Mouse (Mus musculus): ENCODE data around the gene Gbx1.

Gbx1 gene

DNA sequence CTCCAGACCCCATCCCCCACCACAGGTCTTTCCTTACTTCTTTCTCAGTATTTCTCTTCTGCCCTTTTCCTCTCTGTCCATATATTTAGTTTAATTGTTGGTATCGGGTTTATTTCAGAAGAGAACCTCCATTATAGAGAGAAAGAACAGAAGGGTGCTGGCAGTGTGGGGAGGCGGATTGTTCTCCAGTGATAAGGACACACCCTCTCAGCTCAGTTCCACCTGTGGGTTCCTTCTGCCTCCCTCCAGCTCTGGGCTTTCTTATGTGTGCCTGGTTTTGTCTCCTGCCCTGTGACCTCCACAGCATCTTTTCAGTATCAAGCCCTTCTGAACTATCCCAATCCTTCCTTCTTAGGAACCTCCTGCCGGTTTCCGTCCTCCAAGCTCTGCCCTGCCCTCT lies 2.5 kb downstream of the Gbx1 start:
- DNase-seq, result no peak

DNA sequence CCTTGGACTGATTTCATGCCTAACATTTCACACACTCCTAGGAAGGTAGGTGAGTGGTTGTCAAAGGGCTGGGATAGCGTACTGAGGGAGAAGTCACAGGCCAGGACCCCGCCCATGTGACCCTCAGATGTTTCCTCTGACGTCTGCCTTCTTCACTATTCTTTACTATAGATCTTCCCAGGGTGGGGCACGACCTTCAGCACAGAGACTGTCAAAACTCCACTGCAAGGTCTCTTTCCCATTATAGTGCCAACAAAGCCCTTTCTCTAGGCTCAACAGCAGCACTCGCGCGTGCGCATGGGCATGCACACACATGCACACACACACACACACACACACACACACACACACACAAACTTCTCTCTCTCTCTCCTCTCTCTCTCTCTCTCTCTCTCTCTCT lies 3.2 kb downstream of the Gbx1 start:
- no peak for DNase-seq

DNA sequence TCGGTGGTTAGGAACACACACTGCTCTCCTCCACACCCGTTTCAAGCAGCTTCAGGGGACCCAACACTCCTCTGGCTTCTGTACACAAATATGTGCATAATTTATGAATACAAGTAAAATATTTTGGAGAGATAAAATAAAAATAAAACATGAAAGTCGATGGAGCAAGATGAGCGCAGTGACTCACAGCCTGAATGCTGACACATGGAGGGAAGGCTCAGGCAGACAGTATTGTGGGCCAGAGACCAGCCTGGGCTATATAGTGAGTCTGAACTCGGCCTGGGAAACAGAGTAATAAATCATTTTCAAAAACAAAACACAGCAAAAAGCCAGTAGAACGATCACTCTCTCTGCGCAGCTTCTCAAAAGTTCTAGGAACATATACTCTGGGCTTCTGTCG lies 5.6 kb downstream of the Gbx1 start:
- no peak for DNase-seq

DNA sequence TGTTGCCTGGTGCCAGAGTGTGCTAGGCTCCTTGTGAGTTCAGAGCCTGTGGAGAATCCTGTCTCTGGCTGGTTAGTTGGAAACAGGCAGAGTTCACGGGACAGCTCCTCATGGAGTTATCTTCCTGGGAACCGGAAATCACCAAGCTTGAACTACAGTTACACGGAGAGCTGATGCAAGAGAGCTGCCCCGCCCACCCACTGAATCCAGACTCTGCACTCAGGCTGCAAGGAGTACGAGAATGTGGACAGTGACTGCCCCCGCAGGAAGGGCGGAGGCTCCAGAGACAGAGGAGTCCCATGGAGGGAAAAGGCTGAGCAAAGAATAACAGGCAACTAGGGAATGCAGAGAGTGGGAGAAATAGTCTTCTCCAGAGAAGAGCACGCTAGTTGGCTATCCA lies 14.7 kb downstream of the Gbx1 start:
- DNase-seq, result peak; percentile 17

DNA sequence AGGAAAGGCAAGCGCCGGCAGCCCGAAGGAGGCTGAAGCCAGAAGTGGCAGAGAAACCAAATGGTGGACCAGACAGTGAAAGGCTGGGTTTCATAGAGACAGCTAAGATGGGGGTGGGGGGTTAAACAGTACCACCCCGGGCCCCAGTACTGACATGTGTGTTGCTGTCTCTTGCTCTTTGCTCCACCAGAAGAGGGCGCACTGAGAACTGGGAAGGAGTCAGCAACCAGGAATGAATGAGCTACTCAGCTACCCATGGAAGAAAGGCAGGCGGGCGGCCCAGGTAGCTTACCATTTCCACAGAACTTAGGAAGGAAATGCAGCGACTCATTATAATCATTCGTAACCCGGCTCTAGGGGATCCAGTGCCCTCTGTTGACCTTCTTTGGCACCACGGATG lies 16.4 kb downstream of the Gbx1 start:
- DNase-seq, result peak; percentile 59

DNA sequence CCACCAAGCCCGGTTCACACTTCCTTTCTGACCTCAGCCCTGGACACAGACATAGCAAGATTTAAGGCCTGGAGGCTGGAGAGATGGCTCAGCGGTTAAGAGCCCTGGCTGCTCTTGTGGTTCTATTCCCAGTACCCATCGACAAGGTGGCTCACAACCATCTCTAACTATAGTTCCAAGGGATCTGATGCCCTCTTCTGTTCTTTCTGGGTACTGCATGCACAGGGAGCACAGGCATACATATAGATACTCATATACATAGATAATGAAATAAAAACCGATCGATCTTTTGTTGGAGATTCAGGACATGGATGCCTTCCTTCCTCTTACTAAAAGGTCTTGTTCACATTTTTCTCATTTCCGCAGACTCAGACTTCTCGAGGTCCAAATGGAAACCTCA lies 18.6 kb downstream of the Gbx1 start:
- DNase-seq, result no peak

DNA sequence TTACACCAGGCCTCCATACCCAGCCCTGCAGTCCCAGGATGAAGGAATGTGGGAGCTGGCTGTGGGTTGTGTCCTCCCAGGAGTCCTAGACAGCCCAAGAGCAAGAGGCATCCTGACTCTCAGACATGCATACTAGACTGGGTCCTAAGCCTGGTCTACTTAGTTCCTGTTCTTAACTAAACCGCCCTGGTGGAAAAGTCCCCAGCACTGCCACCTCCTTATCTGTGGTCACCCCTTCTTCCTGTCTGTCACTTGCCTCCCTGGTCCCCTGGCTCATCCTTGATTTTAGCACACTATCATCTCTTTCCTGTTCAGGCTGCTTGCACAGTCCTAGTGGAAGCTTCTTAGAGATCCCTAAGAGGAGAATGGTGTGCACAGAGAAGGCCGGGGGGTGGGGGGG lies 21.5 kb downstream of the Gbx1 start:
- DNase-seq, result no peak

DNA sequence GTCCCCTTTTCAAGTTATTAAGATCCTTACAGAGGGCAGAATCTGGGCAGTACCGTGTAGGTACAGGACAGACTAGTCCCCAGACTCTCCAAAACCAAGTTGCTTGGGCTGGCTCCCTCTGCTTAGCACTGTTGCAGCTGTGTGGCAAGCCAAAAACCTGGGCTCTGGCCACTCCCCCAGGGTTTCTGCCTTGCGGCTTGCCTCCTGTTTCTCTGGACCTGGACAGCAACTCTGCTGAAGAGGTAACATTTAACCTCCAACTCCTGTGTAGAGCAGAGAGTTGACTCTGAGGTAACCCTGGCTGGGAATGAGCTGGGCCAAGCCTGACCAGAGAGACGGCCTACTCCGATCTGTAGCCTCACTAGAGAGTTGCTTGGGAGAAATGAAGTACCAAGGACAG lies 24.2 kb downstream of the Gbx1 start:
- DNase-seq, result peak; percentile 63

DNA sequence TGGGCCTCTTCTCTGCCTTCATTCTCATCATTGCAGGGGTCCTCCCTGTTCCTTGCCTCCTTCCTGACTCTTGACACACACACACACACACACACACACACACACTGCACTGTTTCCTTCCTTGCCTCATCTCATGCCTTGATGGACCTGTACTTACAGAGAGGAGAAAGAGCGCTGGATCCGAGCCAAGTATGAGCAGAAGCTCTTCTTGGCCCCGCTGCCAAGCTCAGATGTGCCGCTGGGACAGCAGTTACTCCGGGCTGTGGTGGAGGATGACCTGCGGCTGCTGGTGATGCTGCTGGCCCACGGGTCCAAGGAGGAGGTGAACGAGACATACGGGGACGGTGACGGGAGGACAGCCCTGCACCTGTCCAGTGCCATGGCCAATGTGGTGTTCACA lies 26.2 kb downstream of the Gbx1 start:
- DNase-seq, result peak; percentile 15

DNA sequence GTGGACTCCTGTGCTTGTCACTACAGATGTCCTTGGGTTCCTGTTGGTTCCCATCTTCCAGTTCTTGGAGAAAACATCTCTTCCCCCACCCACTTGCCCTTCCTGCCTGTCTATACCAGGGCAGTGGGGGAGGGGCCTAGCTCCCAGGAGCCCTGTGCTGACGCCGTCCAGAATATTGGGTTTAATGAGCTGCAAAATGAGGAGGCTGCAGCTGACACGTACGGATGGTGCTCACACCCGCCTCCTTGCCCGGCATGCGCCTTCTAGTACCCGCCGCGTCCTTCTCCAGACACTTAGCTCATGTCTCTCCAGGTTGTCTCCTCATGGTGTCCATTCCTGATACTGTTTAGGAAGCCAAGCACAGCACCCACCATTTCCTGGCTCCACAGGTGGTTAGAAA lies 27.9 kb downstream of the Gbx1 start:
- DNase-seq, result no peak

DNA sequence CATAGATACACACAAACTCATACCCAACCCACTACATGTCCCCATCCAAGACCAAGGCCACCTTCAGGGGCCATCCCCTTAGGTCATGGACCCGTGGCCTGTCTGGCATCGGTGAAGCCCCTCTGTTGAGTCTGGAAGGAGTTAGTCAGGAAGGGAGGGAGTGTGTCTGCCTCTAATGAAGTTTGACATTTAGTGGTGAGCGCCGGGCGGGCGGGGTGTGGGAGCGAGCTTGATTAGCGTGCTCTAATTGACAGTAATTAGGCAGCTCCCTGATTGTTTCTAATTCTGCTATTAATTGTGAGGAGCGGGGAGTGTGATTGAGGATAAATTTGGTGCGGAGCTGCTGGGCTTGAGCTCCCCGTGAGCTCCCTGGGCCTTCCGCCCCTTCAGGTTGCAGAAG lies 29.5 kb downstream of the Gbx1 start:
- DNase-seq, result no peak

DNA sequence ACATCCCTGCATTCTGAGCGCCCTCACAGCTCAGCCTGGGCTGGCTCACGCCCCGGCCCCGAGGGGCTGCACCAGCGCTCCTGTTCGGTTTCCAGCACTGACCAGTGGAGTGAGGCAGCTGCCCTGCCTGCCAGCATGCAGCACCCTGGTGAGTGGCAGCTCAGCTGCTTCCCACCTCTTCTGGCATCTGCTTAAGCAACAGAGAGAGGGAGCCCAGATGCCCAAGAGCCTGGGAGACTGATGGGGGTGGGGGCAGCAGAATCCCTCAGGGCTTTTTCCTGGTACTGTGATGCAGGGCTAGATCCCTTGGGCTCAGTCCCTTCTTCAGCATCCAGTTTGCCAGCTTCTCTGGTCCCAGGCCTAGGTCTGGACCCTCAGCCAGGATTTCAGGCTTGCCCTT lies 30.2 kb downstream of the Gbx1 start:
- no peak for DNase-seq

DNA sequence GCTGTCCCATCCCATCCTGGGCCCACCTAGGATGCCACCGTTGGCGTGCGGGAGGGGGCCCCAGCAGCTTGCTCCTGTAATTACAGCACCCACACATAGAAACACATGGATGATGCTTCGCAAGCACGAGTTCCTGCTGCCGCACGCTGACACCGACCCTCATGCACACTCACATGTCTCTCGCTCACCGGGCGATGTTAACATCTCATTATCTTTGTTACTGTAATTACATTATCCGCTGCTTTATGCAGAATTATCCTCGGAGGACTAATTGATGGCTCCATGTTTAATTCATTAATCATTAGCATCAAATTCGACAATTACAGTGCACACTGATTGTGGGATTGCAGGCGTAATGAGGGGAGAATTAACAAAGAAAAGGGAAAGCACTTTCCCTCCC lies 32.0 kb downstream of the Gbx1 start:
- DNase-seq, result no peak

DNA sequence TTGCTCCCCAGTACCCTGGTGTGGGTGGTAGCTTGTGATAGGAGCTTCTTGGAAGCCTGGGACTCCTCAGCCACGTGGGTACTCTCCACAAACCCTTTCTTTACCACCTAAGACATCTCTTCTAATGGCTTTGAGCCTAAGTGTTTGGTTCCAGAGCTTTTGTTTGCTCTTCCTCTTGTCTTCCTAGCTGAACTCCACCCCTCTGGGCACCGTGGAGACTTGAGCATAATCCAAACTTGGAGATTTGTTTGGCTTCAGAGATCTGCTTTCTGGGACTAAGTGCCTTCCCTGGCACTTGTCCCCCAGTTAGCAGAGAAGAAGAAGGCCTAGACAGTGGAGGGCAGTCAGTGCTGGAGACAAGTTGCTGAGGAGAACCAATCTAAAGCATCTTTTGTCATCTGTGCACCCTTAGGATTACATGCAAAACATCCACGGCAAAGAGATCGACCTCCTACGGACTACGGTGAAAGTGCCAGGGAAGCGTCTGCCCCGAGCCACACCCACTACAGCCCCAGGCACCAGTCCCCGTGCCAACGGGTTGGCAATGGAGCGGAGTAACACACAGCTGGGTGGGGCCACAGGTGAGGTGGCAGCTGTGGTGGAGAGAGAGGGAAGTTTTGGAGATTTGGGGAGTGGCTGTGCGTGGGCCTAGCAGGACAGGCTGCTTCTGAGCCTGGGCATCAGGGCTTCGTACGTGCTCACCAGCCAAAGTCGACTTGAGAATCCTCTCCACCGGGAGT lies 34.3 kb downstream of the Gbx1 start:
- no peak for DNase-seq

DNA sequence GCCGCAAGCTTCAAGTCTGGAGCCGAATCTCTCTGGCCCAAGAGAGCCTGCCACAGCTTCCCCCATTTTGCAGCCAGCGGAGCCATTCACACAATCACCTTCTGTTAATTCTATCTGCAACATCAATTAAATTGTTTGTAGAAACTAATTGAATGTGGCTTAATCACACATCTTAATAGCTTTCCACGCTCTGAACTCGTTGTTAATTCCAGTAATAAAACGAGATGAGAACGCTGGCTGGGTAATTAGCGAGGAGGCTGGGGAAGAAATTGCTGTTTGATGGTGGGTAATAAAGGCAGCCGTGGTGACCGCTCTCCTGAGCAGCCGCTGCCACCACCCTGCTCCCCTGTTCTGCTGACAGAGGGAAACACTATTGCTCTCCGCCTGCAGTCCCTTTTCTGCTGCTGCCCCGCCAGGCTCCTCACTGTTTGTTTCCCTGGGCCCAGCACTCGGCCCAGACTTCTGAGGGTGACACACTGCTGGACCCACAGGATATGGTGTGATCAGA lies 36.5 kb downstream of the Gbx1 start:
- DNase-seq, result no peak

DNA sequence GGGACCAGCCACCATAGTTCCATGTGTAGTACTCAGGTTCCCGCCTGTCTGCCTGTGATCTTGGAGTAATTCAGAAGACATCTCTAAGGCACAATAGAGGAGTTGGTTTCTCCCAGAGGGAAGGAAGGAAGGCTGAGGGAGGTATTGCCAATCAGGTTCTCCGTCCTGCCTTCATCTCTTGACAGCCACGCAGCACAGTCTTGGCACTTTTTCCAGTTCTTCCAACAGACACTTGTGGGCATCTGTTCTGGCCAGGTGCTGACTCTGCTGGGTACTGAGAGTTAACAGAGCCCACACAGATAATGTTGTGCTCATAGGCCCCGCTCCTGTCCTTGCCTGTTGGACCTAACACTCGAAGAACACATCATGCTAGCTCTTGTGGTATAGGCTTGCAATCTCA lies 40.3 kb downstream of the Gbx1 start:
- DNase-seq, result no peak

DNA sequence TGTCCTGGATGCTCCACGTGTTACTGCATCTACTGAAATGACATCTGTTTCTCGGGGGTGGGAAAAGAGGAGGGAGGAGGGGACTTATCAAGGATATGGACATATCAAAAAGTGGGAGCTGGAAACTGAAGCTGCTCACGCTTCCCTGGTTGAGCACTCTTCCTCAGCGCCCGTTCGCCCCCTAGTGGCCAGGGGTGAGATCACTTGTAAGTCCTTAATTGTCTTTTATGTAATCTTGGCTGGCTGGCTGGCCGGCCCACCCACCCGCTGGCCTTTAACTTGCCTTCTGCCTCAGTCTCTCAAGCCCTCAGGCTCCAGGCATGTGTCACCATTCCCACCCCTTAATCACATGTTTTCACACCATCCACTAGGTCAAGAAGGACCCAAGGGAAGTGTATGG lies 40.9 kb downstream of the Gbx1 start:
- peak; percentile 89 for DNase-seq

DNA sequence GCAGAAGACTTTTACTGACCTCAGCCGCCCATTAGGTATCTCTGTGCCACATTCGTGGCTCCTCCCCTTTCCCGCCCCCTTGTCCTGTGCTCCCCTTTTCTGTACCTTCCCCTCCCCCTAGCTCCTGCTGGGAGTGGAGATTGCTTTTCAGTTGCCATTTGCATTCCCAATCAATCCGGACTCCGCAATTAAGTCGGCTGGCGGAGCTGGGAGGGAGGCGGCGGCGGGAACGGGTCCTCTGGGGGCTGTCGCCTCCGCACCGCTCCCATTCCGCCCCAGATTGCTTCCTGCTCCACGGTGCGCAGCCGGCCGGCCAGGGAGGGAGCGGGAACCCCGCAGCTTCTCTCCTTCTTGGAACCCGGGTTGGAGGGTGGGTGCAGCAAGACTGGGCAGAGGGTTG lies 42.0 kb downstream of the Gbx1 start:
- DNase-seq, result peak; percentile 29

DNA sequence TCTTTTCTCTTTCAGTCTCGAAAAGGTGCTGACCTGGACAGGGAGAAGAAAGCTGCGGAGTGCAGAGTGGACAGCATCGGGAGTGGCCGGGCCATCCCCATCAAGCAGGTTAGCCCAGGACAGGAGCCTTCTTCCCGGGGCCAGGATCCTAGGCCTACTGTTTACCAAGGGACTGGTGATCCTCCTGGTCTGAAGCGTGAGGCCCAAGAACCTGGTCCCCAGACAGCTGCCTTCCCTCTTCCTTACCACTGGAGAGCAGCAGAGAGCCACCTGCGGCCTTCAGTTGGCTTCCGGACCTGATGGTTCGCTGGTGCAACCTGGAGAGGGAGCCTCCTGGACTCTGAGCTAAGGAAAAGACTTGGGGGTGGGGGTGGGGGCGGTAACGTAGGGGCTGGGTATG lies 43.7 kb downstream of the Gbx1 start:
- DNase-seq, result peak; percentile 81

DNA sequence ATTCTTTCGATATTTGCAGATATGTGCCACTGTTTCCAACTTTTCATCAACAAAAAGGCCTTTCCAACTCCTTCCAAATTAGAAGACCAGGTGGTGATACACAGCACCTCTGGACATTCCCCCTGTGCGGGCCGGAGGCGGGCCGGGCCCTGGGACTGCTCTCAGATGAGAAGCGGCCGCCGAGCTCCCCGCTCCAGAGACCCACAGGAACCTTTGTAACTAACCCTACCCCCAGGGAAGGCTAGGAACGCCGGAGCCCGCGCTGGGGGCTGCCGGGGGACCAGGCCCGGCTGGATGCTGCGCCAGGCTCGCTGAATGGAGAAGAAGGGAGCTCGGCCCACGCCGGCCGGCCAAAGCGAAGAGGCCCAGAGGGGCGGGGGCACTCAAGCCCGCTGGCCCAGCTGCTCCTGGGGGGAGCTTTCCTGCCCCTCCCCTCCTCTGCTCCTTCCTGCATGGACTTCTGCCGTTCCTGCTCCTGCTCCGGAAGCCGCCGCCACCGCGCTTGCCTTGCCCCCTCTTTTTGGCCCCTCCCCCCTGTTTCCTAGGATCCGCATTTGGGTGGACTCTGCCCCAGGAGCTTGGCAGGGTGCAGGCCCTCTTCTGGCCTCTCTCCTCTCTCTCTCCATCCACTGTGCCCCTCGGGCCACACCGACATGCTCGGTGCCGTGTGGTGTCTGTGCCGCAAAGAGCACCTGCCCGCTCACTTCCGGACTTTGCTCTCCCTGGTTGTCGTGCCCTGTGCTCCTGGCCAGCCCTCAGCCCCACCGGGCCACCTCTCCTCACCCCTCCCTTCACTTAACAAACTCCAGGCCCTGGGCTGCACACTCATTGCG lies 44.5 kb downstream of the Gbx1 start:
- DNase-seq, result peak; percentile 77

DNA sequence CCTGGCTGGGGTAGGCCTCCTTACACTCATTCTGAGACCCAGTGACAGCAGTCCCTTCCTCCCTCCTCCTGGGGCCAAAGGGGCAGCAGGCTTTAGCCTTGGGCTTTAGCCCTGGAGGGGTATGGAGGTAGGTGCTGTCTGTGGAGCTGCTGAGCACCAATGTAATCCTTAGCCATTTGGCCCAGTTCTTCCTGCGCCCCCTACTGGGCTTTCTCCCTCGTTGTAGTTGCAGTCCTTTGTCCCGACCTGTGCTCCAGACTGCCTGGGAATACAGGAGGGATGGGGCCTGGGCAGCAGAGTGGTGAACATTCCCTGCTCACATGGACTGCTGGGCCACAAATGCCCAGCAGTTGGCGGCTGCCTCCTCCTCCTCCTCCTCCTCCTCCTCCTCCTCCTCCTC lies 45.4 kb downstream of the Gbx1 start:
- DNase-seq, result peak; percentile 83

DNA sequence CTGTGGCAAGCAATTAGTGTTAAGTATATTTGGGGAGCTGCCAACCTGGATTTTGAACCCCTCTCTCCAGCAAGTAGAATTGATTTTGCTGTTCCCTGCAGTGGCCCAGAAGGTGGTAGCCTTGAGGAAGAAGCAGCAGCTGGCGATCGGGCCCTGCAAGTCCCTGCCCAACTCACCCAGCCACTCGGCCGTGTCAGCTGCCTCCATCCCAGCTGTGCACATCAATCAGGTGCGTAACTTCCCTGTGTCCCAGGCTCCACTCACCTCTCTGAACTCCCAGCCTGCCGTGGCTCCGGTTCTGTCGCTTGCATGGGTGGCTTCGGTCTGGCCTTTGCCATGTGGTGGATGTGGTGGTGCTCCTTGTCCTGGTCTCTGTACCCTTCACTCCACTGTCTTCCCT lies 49.1 kb downstream of the Gbx1 start:
- DNase-seq, result no peak

DNA sequence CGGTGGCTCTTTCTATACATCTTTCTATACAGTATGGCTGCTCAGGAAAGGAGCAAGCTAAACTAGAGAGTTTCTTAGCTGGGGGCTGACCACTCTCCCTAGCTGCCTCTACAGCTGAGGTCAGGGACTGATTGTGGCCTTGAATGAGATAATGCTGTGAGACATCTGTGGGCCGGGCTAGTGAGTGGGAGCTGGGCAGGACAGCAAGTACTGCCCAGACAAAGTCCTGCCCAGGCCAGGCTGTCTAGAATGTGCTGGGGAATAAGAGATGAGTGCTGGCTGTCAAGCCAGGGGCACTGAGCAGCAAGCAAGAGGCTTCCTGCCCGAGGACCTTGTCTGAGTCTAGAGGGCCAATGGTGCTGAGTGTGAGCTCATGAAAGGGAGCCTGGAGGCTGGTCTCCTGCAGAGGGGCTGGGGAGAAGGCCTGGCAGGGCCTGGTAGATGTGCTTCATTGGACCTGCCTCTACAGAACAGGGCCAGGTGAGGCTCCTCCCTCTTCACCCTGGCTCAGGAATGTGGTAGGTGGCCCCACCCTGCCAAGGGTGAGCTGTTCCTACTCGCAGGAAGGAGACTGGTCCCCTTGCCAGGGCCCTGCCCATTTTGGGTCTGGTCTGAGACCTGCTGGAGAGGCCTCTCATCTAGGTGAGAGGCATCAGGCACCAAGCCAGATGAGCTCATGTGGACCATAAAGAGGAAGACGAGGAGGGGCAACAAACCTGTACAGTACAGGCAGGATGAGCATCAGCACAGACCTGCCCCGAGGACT lies 51.3 kb downstream of the Gbx1 start:
- peak; percentile 55 for DNase-seq
